Mouse (Mus musculus) lung, adult 2 months (tissue): ENCODE measurements around the gene Ndufa6.

ENCODE experiments used
- CTCF ChIP-seq: fragments of 200-500 bp; IDR thresholded peaks from 2 replicates; pipeline ENCODE4 v1.5.1; 2011; ENCODE audit warnings: mild to moderate bottlenecking, low read length, control low read depth; ENCODE audit not compliant: insufficient read depth
- POLR2A ChIP-seq: fragments of 200-500 bp; IDR thresholded peaks from 2 replicates; pipeline ENCODE4 v1.6.1; 2011; ENCODE audit warnings: low read depth, mild to moderate bottlenecking, control low read depth, low read length, borderline replicate concordance; ENCODE audit errors: extremely low read depth

DNA sequence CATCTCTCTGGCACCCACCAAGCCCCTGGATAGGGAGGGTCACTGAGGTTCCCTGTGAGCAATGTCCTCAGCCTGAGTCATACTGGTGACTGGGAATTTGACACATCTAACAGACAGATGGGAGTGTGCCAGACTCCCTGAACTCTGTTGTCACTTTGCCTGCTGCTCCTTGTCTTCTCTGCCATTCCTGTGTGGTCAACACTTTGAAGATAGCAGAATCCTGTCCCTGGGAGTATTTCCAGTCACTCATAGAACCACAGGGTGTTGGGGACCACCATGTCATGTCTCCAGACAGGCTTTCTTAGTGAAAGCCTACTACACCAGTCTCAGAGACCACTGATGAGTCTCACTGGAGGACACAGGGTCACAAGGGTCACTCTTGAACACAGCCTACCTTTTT lies 48.0 kb upstream of the Ndufa6 start:
- TF ChIP-seq CTCF, result no peak
- TF ChIP-seq POLR2A, result no peak
